Mouse (Mus musculus) gastrocnemius, postnatal 14 days (tissue): ENCODE data around the gene Nde1. TPM values are rescaled to one million over a fixed set of nuclear protein-coding genes. Genes with fewer than 3 reads are reported as not detected.
"Not testable (repeated sequence)": the region's sequence is repeated elsewhere in the genome, so short reads cannot be mapped to it uniquely, and the experiment has no call there.

Experiments
- DNase-seq: peaks from one replicate; pipeline ENCODE4 v3.0.0; 2021; ENCODE audit warnings: mixed read lengths
- intact Hi-C: fragments of 180-260 bp; cut with DNase I; formaldehyde crosslinking; loops from one replicate; pipeline ENCODE4 v1.15.1; 2025; ENCODE audit warnings: low total_unique reads
- long read RNA-seq, 2 experiments: library from polyadenylated mRNA; stranded (forward); transcript quantifications; one replicate each; pipeline ENCODE4 v2.0.0; 2021
- total RNA-seq, 2 experiments: library from RNA; stranded (reverse); gene quantifications; 2 replicates each; pipeline ENCODE4 v1.2.3; 2021

Gene Nde1
- 10 to 100 TPM; 21.0 to 24.6 TPM for total RNA-seq
- long read RNA-seq, experiment 1, transcript Nde1-201 (9 exons, 2,287 nt) = major isoform, 22 of 32 reads
- long read RNA-seq, experiment 1, partial matches to known transcripts = 3 of 32 reads
- long read RNA-seq, experiment 1, other reads (novel, unspliced or antisense) = 5 of 32 reads
- long read RNA-seq, experiment 2, transcript Nde1-201 (9 exons, 2,287 nt) = major isoform, 19 of 35 reads
- long read RNA-seq, experiment 2, transcript Nde1-202 (9 exons, 2,335 nt) = minor isoform, 6 of 35 reads
- long read RNA-seq, experiment 2, partial matches to known transcripts = 5 of 35 reads
- long read RNA-seq, experiment 2, other reads (novel, unspliced or antisense) = 3 of 35 reads

GRCm38 (mm10) chr16:14162988-14163416 is at the start of gene Nde1, which contains the start of gene Marf1:
TSS of gene Nde1 (plus strand) at chr16:14163275.
TSS of gene Marf1 (minus strand) at chr16:14163351.
- intact Hi-C loops = no loop called here
- peak; percentile 95 for DNase-seq

- intact Hi-C loops = no loop called here
- DNase-seq = no peak
Observed at GRCm38 (mm10) chr16:14117299-14117698, 45.8 kb upstream of the Nde1 start.

GRCm38 (mm10) chr16:14120941-14121340 is 42.1 kb upstream of the Nde1 start:
- no peak for DNase-seq
- intact Hi-C loops = no loop called here

GRCm38 (mm10) chr16:14121563-14121962 is 41.5 kb upstream of the Nde1 start:
- intact Hi-C loops = no loop called here
- DNase-seq = no peak

- intact Hi-C loops = no loop called here
- no peak for DNase-seq
Observed at GRCm38 (mm10) chr16:14122586-14122985, 40.5 kb upstream of the Nde1 start.

GRCm38 (mm10) chr16:14123901-14124300 is 39.2 kb upstream of the Nde1 start:
- intact Hi-C loops = no loop called here
- no peak for DNase-seq

- DNase-seq = no peak
- intact Hi-C loops = loop anchor here (5.0 kb wide), 1 partner anchor 282 kb away; no protein-coding TSS in a partner anchor
Observed at GRCm38 (mm10) chr16:14124709-14125108, 38.4 kb upstream of the Nde1 start.

GRCm38 (mm10) chr16:14125253-14125652 is 37.8 kb upstream of the Nde1 start:
- DNase-seq = no peak

GRCm38 (mm10) chr16:14128977-14129376 is 34.1 kb upstream of the Nde1 start:
- intact Hi-C loops = loop anchor here (5.0 kb wide), 1 partner anchor 287 kb away; no protein-coding TSS in a partner anchor
- DNase-seq = no peak

More at GRCm38 (mm10) chr16:14125253-14125652, 37.8 kb upstream of the Nde1 start:
- intact Hi-C loops = loop anchor here (5.0 kb wide), 1 partner anchor 283 kb away; no protein-coding TSS in a partner anchor

- no peak for DNase-seq
- intact Hi-C loops = no loop called here
Observed at GRCm38 (mm10) chr16:14130796-14131195, 32.3 kb upstream of the Nde1 start.

GRCm38 (mm10) chr16:14131376-14131775 is 31.7 kb upstream of the Nde1 start:
- DNase-seq = no peak
- intact Hi-C loops = no loop called here

GRCm38 (mm10) chr16:14131838-14132237 is 31.2 kb upstream of the Nde1 start:
- intact Hi-C loops = no loop called here
- no peak for DNase-seq

- intact Hi-C loops = no loop called here
- DNase-seq = no peak
Observed at GRCm38 (mm10) chr16:14135014-14135413, 28.1 kb upstream of the Nde1 start.

- DNase-seq = no peak
- intact Hi-C loops = no loop called here
Observed at GRCm38 (mm10) chr16:14137976-14138561, 25.0 kb upstream of the Nde1 start.

GRCm38 (mm10) chr16:14139106-14139505 is 24.0 kb upstream of the Nde1 start:
- no peak for DNase-seq
- intact Hi-C loops = no loop called here

GRCm38 (mm10) chr16:14143298-14143697 is 19.8 kb upstream of the Nde1 start:
- intact Hi-C loops = no loop called here
- no peak for DNase-seq

GRCm38 (mm10) chr16:14147712-14148111 is 15.4 kb upstream of the Nde1 start:
- intact Hi-C loops = no loop called here
- DNase-seq = no peak

- no peak for DNase-seq
- intact Hi-C loops = no loop called here
Observed at GRCm38 (mm10) chr16:14151718-14152117, 11.4 kb upstream of the Nde1 start.

- intact Hi-C loops = not testable (repeated sequence)
Observed at GRCm38 (mm10) chr16:14155638-14156037, 7.4 kb upstream of the Nde1 start.

GRCm38 (mm10) chr16:14156312-14156711 is 6.8 kb upstream of the Nde1 start:
- intact Hi-C loops = no loop called here
- no peak for DNase-seq

More at GRCm38 (mm10) chr16:14155638-14156037, 7.4 kb upstream of the Nde1 start:
- DNase-seq = not testable (repeated sequence)

- intact Hi-C loops = no loop called here
- no peak for DNase-seq
Observed at GRCm38 (mm10) chr16:14158536-14158935, 4.5 kb upstream of the Nde1 start.
